Mouse (Mus musculus): ENCODE measurements around the gene Zfp800. TPM values are rescaled to one million over a fixed set of nuclear protein-coding genes. Genes with fewer than 3 reads are reported as not detected.
A peak's percentile ranks its signal among the peaks of the same experiment; 100 is the strongest.

Zfp800 gene
- polyA plus RNA-seq (2012; rRNA removed): 4.6 and 6.6 TPM in 2 replicates

- H3K27me3 ChIP-seq (ENCODE audit: control insufficient read depth, insufficient read depth, low read length): peaks cover 9% of the 10 kb centered on the region
- TF ChIP-seq CTCF (IDR thresholded peaks at IDR 0.05; ENCODE audit: extremely low read depth, insufficient read depth, insufficient read length, insufficient replicate concordance) (no peak), POLR2A (IDR thresholded peaks at IDR 0.05; ENCODE audit: low read depth, low read length) (no peak)
- WGBS: 2% methylated on average over 33 of the region's 33 CpGs
These were observed at the start of gene Zfp800 for GRCm38 (mm10) chr6:28397681-28398203. TSS of gene Zfp800 (minus strand) at chr6:28398005.

DNA sequence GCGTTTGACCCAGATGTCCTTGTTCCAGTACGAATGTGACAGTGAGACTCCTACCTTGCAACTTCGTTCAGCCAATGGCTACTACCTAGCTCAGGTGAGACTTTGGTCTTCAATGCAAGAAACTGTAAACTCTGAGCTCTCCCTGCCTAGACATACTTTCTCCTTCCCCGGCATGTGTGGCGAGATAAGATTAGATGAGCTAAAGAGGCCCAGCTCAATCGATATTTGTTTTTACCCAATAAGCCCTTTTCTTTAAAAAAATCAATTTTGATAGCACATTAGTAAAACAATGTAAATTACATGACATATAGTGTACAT lies 33.7 kb upstream of the Zfp800 start:
- TF ChIP-seq CTCF (IDR thresholded peaks at IDR 0.05; ENCODE audit: extremely low read depth, insufficient read depth, insufficient read length, insufficient replicate concordance): no peak
- TF ChIP-seq POLR2A (IDR thresholded peaks at IDR 0.05; ENCODE audit: low read depth, low read length): no peak
- H3K27me3 ChIP-seq (ENCODE audit: control insufficient read depth, insufficient read depth, low read length): no peaks in the 10 kb centered on the region
- peaks cover 5% of the 10 kb centered on the region for H3K36me3 ChIP-seq (ENCODE audit: control insufficient read depth, insufficient read depth, low read length)
- no peak overlapping the region for H3K4me3 ChIP-seq (ENCODE audit: extremely low read depth, insufficient read depth, insufficient read length)
- no peaks in the 10 kb centered on the region for H3K4me1 ChIP-seq (ENCODE audit: control insufficient read depth, insufficient read depth, insufficient read length)
- no peak for DNase-seq (ENCODE audit: low read depth in 1 of 2, low spot score in 2 of 2)
- no peak overlapping the region for H3K27ac ChIP-seq (ENCODE audit: insufficient read depth, low read length)
- 87% methylated on average over 6 of the region's 6 CpGs for WGBS

More at GRCm38 (mm10) chr6:28397681-28398203, at the start of gene Zfp800:
- Histone ChIP-seq H3K27ac (ENCODE audit: insufficient read depth, low read length) (no peak within 1 kb of the TSS), H3K36me3 (ENCODE audit: control insufficient read depth, insufficient read depth, low read length) (no peaks in the 10 kb centered on the region), H3K4me3 (ENCODE audit: extremely low read depth, insufficient read depth, insufficient read length) (peak within 1 kb of the TSS; percentile 49), H3K4me1 (ENCODE audit: control insufficient read depth, insufficient read depth, insufficient read length) (no peaks in the 10 kb centered on the region; the same call in 1 of the 2 replicates)
- DNase-seq (ENCODE audit: low read depth in 1 of 2, low spot score in 2 of 2): no peak

DNA sequence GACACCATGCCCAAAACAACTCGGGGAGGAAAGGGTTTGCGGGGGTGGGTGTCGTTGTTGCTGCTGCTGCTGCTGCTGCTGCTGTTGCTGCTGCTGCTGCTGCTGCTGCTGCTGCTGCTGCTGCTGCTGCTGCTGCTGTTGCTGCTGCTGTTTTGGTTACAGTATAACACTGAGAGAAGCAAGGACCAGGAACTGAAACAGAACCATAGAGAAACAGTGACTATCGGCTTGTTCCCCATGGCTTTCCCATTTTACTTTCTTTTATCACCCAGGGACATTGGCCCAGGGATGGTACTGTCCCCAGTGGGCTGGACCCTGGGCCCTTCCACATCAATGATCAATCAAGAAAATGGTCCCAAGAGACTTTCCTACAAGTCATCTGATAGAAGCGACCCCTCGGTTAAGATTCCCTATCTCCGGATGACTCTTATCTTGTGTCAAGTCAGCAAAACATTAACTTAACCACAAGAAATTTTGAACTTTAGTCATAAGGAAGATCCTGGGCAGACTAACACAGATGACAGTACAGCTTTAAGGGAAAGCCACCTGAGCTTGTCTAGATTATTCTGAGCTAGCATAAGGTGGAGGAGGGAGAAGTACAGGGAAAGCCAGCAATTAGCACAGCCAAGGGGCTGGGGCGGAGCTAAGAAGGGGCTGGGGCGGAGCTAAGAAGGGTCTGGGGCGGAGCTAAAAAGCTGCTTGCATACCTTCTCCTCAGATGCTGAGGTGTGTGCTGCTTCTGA lies 33.2 kb upstream of the Zfp800 start:
- H3K27ac ChIP-seq (ENCODE audit: insufficient read depth, low read length): no peak overlapping the region
- 86% methylated on average over 10 of the region's 10 CpGs for WGBS
- H3K36me3 ChIP-seq (ENCODE audit: control insufficient read depth, insufficient read depth, low read length): peaks cover 6% of the 10 kb centered on the region

DNA sequence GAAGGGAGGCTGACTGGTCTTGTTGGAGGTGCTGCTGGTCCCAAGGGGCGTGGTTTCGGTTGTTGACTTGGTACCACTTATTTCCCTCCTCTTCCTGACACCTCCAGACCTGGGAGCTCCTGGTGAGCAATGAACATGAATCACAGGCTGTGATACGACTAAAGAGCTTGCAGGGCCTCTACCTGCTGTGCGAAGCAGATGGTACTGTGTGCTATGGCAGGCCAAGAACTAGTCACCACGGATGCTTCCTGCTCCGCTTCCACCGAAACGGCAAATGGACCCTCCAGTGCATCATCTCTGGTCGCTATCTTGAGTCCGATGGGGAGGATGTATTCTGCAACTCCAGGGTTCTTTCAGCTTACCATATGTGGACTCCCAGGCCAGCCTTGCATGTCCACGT lies 32.1 kb upstream of the Zfp800 start:
- H3K36me3 ChIP-seq (ENCODE audit: control insufficient read depth, insufficient read depth, low read length): peaks cover 12% of the 10 kb centered on the region
- no peak overlapping the region for H3K4me3 ChIP-seq (ENCODE audit: extremely low read depth, insufficient read depth, insufficient read length)
- no peaks in the 10 kb centered on the region for H3K27me3 ChIP-seq (ENCODE audit: control insufficient read depth, insufficient read depth, low read length)
- H3K27ac ChIP-seq (ENCODE audit: insufficient read depth, low read length): no peak overlapping the region
- H3K4me1 ChIP-seq (ENCODE audit: control insufficient read depth, insufficient read depth, insufficient read length): no peaks in the 10 kb centered on the region
- TF ChIP-seq POLR2A (IDR thresholded peaks at IDR 0.05; ENCODE audit: low read depth, low read length): no peak
- no peak for TF ChIP-seq CTCF (IDR thresholded peaks at IDR 0.05; ENCODE audit: extremely low read depth, insufficient read depth, insufficient read length, insufficient replicate concordance)
- DNase-seq (ENCODE audit: low read depth in 1 of 2, low spot score in 2 of 2): no peak
- 92% methylated on average over 11 of the region's 11 CpGs for WGBS

More for the DNA sequence above, 33.2 kb upstream of the Zfp800 start:
- H3K4me1 ChIP-seq (ENCODE audit: control insufficient read depth, insufficient read depth, insufficient read length): no peaks in the 10 kb centered on the region
- DNase-seq (ENCODE audit: low read depth in 1 of 2, low spot score in 2 of 2): no peak
- no peak for TF ChIP-seq CTCF (IDR thresholded peaks at IDR 0.05; ENCODE audit: extremely low read depth, insufficient read depth, insufficient read length, insufficient replicate concordance)
- TF ChIP-seq POLR2A (IDR thresholded peaks at IDR 0.05; ENCODE audit: low read depth, low read length): no peak
- no peaks in the 10 kb centered on the region for H3K27me3 ChIP-seq (ENCODE audit: control insufficient read depth, insufficient read depth, low read length)
- no peak overlapping the region for H3K4me3 ChIP-seq (ENCODE audit: extremely low read depth, insufficient read depth, insufficient read length)

DNA sequence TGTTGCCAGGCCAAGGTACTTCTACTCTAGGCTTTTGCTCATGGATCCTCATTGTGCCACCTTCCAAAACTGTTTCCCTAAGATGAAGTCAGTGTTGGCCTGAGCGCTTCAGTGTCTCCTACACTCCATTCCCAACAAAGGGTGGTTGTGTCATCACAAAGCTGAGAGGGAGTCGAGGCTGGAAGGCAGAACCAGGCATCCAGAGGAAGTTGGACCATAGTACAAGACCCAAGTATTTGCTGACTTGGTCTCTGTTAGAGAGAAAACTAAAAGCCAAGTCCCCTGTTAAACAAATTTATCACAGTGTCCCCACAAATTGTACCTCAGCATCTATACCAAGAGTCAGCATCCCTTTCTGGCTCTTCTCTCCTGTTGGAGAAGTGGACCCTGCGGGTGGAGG lies 30.5 kb upstream of the Zfp800 start, which contains the start of gene Gcc1:
Gcc1 (minus strand) TSS at position 101 of the 400 bp plus-strand sequence.
- H3K36me3 ChIP-seq (ENCODE audit: control insufficient read depth, insufficient read depth, low read length): peaks cover 13% of the 10 kb centered on the region
- no peak within 1 kb of the TSS for H3K4me3 ChIP-seq (ENCODE audit: extremely low read depth, insufficient read depth, insufficient read length)
- H3K27me3 ChIP-seq (ENCODE audit: control insufficient read depth, insufficient read depth, low read length): no peaks in the 10 kb centered on the region
- no peak within 1 kb of the TSS for H3K27ac ChIP-seq (ENCODE audit: insufficient read depth, low read length)
- DNase-seq (ENCODE audit: low read depth in 1 of 2, low spot score in 2 of 2): no peak
- TF ChIP-seq CTCF (IDR thresholded peaks at IDR 0.05; ENCODE audit: extremely low read depth, insufficient read depth, insufficient read length, insufficient replicate concordance): no peak
- TF ChIP-seq POLR2A (IDR thresholded peaks at IDR 0.05; ENCODE audit: low read depth, low read length): no peak
- WGBS: 84% methylated on average over 3 of the region's 3 CpGs
- H3K4me1 ChIP-seq (ENCODE audit: control insufficient read depth, insufficient read depth, insufficient read length): peaks cover 3% of the 10 kb centered on the region; the same call in 1 of the 2 replicates

- Histone ChIP-seq H3K36me3 (ENCODE audit: control insufficient read depth, insufficient read depth, low read length) (peaks cover 13% of the 10 kb centered on the region), H3K27ac (ENCODE audit: insufficient read depth, low read length) (no peak within 1 kb of the TSS), H3K4me3 (ENCODE audit: extremely low read depth, insufficient read depth, insufficient read length) (no peak within 1 kb of the TSS), H3K4me1 (ENCODE audit: control insufficient read depth, insufficient read depth, insufficient read length) (peaks cover 3% of the 10 kb centered on the region; the same call in 1 of the 2 replicates), H3K27me3 (ENCODE audit: control insufficient read depth, insufficient read depth, low read length) (no peaks in the 10 kb centered on the region)
- WGBS: 64% methylated on average over 3 of the region's 3 CpGs
- TF ChIP-seq CTCF (IDR thresholded peaks at IDR 0.05; ENCODE audit: extremely low read depth, insufficient read depth, insufficient read length, insufficient replicate concordance) (no peak), POLR2A (IDR thresholded peaks at IDR 0.05; ENCODE audit: low read depth, low read length) (no peak)
- peak in 1 of 2 experiments; percentile 27 for DNase-seq (ENCODE audit: low read depth in 1 of 2, low spot score in 2 of 2)
These were observed 29.5 kb upstream of the Zfp800 start, which contains the start of gene Fscn3 for GRCm38 (mm10) chr6:28427096-28427839. TSS of gene Fscn3 (plus strand) at chr6:28427789.
